Mouse (Mus musculus): Measurements from ENCODE around the gene Hmbs.
"Not testable (repeated sequence)": the region's sequence is repeated elsewhere in the genome, so short reads cannot be mapped to it uniquely, and the experiment has no call there.

Gene Hmbs

GRCm38 (mm10) chr9:44325032-44325767 lies 18.8 kb downstream of the Hmbs start:
- in situ Hi-C loops (cut with MboI; ENCODE audit: low sequenced_read_pairs): not testable (repeated sequence)

GRCm38 (mm10) chr9:44324147-44324546 lies 19.9 kb downstream of the Hmbs start:
- in situ Hi-C loops (cut with MboI; ENCODE audit: low sequenced_read_pairs): no loop called here

GRCm38 (mm10) chr9:44323656-44324055 lies 20.4 kb downstream of the Hmbs start:
- in situ Hi-C loops (cut with MboI; ENCODE audit: low sequenced_read_pairs): not testable (repeated sequence)

- in situ Hi-C loops (cut with MboI; ENCODE audit: low sequenced_read_pairs): no loop called here
These were observed 23.3 kb downstream of the Hmbs start for GRCm38 (mm10) chr9:44320799-44321133.

- in situ Hi-C loops (cut with MboI; ENCODE audit: low sequenced_read_pairs): no loop called here
These were observed 23.9 kb downstream of the Hmbs start, which contains the start of gene C2cd2l for GRCm38 (mm10) chr9:44319887-44320798. C2cd2l (minus strand) TSS chr9:44320285.

- in situ Hi-C loops (cut with MboI; ENCODE audit: low sequenced_read_pairs): no loop called here
These were observed 24.7 kb downstream of the Hmbs start for GRCm38 (mm10) chr9:44319105-44319886.

GRCm38 (mm10) chr9:44318826-44319095 lies 25.3 kb downstream of the Hmbs start:
- in situ Hi-C loops (cut with MboI; ENCODE audit: low sequenced_read_pairs): no loop called here

GRCm38 (mm10) chr9:44318076-44318825 lies 25.8 kb downstream of the Hmbs start:
- in situ Hi-C loops (cut with MboI; ENCODE audit: low sequenced_read_pairs): no loop called here

GRCm38 (mm10) chr9:44317452-44317851 lies 26.6 kb downstream of the Hmbs start:
- in situ Hi-C loops (cut with MboI; ENCODE audit: low sequenced_read_pairs): no loop called here

- in situ Hi-C loops (cut with MboI; ENCODE audit: low sequenced_read_pairs): no loop called here
These were observed 29.1 kb downstream of the Hmbs start for GRCm38 (mm10) chr9:44314910-44315309.

- in situ Hi-C loops (cut with MboI; ENCODE audit: low sequenced_read_pairs): no loop called here
These were observed 29.8 kb downstream of the Hmbs start for GRCm38 (mm10) chr9:44314257-44314547.

- in situ Hi-C loops (cut with MboI; ENCODE audit: low sequenced_read_pairs): no loop called here
These were observed 30.4 kb downstream of the Hmbs start for GRCm38 (mm10) chr9:44313476-44314256.

- in situ Hi-C loops (cut with MboI; ENCODE audit: low sequenced_read_pairs): no loop called here
These were observed 32.6 kb downstream of the Hmbs start for GRCm38 (mm10) chr9:44311136-44312134.

GRCm38 (mm10) chr9:44310750-44311135 lies 33.3 kb downstream of the Hmbs start:
- in situ Hi-C loops (cut with MboI; ENCODE audit: low sequenced_read_pairs): no loop called here

- in situ Hi-C loops (cut with MboI; ENCODE audit: low sequenced_read_pairs): no loop called here
These were observed 34.3 kb downstream of the Hmbs start for GRCm38 (mm10) chr9:44309756-44310155.

- in situ Hi-C loops (cut with MboI; ENCODE audit: low sequenced_read_pairs): no loop called here
These were observed 36.8 kb downstream of the Hmbs start for GRCm38 (mm10) chr9:44307248-44307647.

GRCm38 (mm10) chr9:44306532-44306931 lies 37.5 kb downstream of the Hmbs start:
- in situ Hi-C loops (cut with MboI; ENCODE audit: low sequenced_read_pairs): no loop called here

GRCm38 (mm10) chr9:44305466-44306079 lies 38.5 kb downstream of the Hmbs start, which contains the start of gene Hinfp:
Hinfp (minus strand) TSS chr9:44305671.
- in situ Hi-C loops (cut with MboI; ENCODE audit: low sequenced_read_pairs): no loop called here
